Mouse (Mus musculus): ENCODE measurements at regions not wholly inside any gene's neighbourhood (a gene's known extent, or its start where the extent isn't known, plus 50 kb on each side); places are given as distances from the start of the nearest gene placed in this dataset.

GRCm38 (mm10) chr1:105152175-105152828, 204.2 kb downstream of the Rnf152 start:
- TF ChIP-seq CTCF (IDR thresholded peaks at IDR 0.05; ENCODE audit: low read depth, low read length) (no peak), POLR2A (IDR thresholded peaks at IDR 0.05; ENCODE audit: borderline replicate concordance, low read depth, low read length) (no peak)
